Mouse (Mus musculus): ENCODE measurements at regions not wholly inside any gene's neighbourhood (a gene's known extent, or its start where the extent isn't known, plus 50 kb on each side); places are given as distances from the start of the nearest gene placed in this dataset.
"Not testable (repeated sequence)": the region's sequence is repeated elsewhere in the genome, so short reads cannot be mapped to it uniquely, and the experiment has no call there.

DNA sequence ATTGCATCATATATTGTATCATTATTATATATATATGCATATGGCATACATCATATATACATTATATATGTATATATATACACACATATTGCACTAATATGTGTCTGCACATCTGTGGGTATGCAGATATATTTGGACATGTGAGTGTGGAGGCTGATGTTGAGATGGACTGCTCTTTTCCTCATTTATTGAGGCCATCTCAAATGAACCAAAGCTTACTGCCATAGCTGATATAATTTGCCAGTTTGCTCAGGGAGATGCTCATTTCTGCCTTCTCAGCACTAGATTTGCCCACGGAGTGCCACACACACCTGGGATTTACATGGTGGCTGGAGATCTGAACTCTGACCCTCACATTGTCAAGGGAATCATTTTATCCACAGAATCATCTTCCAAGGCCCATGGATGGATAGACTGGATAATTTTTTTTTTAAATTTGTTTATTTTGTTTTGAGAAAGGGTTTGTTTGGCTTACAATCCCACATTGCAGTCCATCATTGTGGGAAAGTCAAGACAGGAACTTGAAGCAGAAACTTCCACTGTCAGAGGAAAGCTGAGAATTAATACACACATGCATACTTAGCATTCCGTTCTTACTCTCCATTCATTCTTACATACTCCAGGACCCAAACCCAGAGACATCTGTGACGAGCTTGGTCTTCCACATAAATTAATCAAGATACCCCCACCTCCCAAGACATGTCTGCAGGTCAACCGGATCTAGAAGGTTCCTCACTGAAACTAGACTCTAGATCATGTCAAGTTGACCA is 77.9 kb upstream of the Cwc22 start:
- Histone ChIP-seq H3K27me3 (ENCODE audit: control insufficient read depth, insufficient read depth, low read length) (no peaks in the 10 kb centered on the region), H3K36me3 (ENCODE audit: control insufficient read depth, insufficient read depth, low read length) (no peaks in the 10 kb centered on the region), H3K4me3 (ENCODE audit: extremely low read depth, insufficient read depth, insufficient read length) (no peak overlapping the region), H3K4me1 (ENCODE audit: control insufficient read depth, insufficient read depth, insufficient read length) (no peaks in the 10 kb centered on the region), H3K27ac (ENCODE audit: insufficient read depth, low read length) (no peak overlapping the region)
- 77% methylated on average over 4 of the region's 4 CpGs for WGBS
- DNase-seq (ENCODE audit: low read depth in 1 of 2, low spot score in 2 of 2): no peak
- TF ChIP-seq POLR2A (IDR thresholded peaks at IDR 0.05; ENCODE audit: low read depth, low read length) (no peak), CTCF (IDR thresholded peaks at IDR 0.05; ENCODE audit: extremely low read depth, insufficient read depth, insufficient read length, insufficient replicate concordance) (no peak)

DNA sequence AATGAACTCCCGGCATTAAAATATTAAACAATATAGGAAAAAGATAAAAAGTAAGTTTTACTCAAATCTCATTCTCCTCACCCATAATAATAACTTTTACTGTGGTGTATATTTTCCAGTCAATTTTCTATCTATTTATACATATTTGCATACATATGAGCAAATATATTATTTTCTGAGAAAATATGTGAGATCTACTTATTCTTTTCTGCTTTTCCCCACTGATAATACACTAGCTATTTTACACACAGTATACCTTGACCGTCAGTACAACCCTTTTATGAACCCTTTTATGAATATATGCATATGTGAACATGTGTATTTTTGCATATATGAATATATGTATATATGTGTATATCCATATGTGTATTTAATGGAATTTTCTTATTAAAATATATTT is 77.2 kb upstream of the Cwc22 start:
- Histone ChIP-seq H3K27me3 (ENCODE audit: control insufficient read depth, insufficient read depth, low read length) (no peaks in the 10 kb centered on the region), H3K4me3 (ENCODE audit: extremely low read depth, insufficient read depth, insufficient read length) (no peak overlapping the region), H3K27ac (ENCODE audit: insufficient read depth, low read length) (no peak overlapping the region), H3K4me1 (ENCODE audit: control insufficient read depth, insufficient read depth, insufficient read length) (no peaks in the 10 kb centered on the region), H3K36me3 (ENCODE audit: control insufficient read depth, insufficient read depth, low read length) (no peaks in the 10 kb centered on the region)
- no peak for DNase-seq (ENCODE audit: low read depth in 1 of 2, low spot score in 2 of 2)
- WGBS: 91% methylated on average over 2 of the region's 2 CpGs
- TF ChIP-seq CTCF (IDR thresholded peaks at IDR 0.05; ENCODE audit: extremely low read depth, insufficient read depth, insufficient read length, insufficient replicate concordance) (no peak), POLR2A (IDR thresholded peaks at IDR 0.05; ENCODE audit: low read depth, low read length) (no peak)

DNA sequence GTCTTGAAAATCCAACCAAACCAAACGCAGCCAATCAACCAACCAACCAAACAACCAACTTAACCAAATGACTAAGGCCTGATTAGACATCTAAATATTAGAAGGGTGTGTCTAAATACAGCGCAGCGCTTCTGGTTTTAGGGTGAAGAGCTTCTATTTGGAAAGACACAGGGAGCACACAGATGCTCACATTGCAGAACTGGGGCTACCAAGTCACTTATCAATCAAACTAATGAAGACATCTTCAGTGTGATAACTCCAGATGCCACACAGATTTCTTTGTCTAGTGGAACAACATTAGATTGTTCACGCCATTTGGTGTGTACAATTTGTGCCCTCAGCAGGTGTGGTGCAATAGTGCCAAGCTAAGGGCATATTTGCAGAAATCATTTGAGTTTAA is 76.6 kb upstream of the Cwc22 start:
- no peaks in the 10 kb centered on the region for H3K4me1 ChIP-seq (ENCODE audit: control insufficient read depth, insufficient read depth, insufficient read length)
- WGBS: 85% methylated on average over 4 of the region's 4 CpGs
- TF ChIP-seq CTCF (IDR thresholded peaks at IDR 0.05; ENCODE audit: extremely low read depth, insufficient read depth, insufficient read length, insufficient replicate concordance) (no peak), POLR2A (IDR thresholded peaks at IDR 0.05; ENCODE audit: low read depth, low read length) (no peak)
- H3K27ac ChIP-seq (ENCODE audit: insufficient read depth, low read length): no peak overlapping the region
- no peaks in the 10 kb centered on the region for H3K27me3 ChIP-seq (ENCODE audit: control insufficient read depth, insufficient read depth, low read length)
- no peak overlapping the region for H3K4me3 ChIP-seq (ENCODE audit: extremely low read depth, insufficient read depth, insufficient read length)
- DNase-seq (ENCODE audit: low read depth in 1 of 2, low spot score in 2 of 2): no peak
- no peaks in the 10 kb centered on the region for H3K36me3 ChIP-seq (ENCODE audit: control insufficient read depth, insufficient read depth, low read length)

DNA sequence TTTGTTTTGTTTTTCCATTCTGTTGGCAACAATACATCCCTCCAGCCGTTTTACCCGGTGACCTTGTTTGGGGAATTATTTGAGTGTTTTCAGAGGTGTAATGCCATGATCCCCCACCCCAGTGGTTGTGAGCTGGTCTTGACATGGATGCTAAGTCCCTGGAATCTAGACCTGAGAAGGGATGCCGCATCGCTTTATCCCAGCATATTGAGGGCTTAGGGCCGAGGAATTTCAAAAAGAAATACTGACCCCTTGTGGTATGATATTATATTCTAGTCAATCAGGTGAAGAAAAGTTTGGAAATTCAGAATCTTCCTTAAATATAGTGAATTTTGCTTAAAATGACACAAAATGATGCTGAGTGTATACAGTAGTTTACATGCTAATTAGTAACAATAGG is 75.7 kb upstream of the Cwc22 start:
- DNase-seq (ENCODE audit: low read depth in 1 of 2, low spot score in 2 of 2): no peak
- Histone ChIP-seq H3K4me3 (ENCODE audit: extremely low read depth, insufficient read depth, insufficient read length) (no peak overlapping the region), H3K27me3 (ENCODE audit: control insufficient read depth, insufficient read depth, low read length) (no peaks in the 10 kb centered on the region), H3K4me1 (ENCODE audit: control insufficient read depth, insufficient read depth, insufficient read length) (no peaks in the 10 kb centered on the region), H3K36me3 (ENCODE audit: control insufficient read depth, insufficient read depth, low read length) (no peaks in the 10 kb centered on the region), H3K27ac (ENCODE audit: insufficient read depth, low read length) (no peak overlapping the region)
- 46% methylated on average over 5 of the region's 5 CpGs for WGBS
- no peak for TF ChIP-seq CTCF (IDR thresholded peaks at IDR 0.05; ENCODE audit: extremely low read depth, insufficient read depth, insufficient read length, insufficient replicate concordance)
- TF ChIP-seq POLR2A (IDR thresholded peaks at IDR 0.05; ENCODE audit: low read depth, low read length): no peak

DNA sequence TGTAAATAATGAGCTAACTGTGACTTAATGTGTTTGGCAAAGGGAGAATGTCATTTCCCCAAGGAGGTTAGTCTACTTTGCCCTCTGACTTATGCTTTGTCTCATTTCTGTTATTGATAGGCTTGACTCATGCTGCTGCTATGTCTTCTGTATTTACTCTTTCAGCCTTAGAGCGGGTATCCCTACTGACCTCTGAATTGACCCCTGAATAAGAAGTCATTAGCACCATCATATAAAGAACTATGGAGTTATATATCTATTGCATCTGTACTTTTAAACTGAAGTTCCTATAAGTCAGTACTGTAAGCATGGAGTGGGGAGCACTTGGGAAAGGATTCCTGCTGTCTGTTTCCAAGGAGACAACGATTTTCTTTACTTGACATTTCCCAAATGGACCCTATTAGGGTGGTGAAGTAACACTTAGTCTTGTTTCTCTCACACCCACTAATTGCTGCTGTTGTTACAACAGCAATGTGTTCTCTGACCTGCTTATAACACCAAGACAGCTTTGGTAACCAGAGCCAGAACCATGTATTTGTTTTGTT is 75.3 kb upstream of the Cwc22 start:
- Histone ChIP-seq H3K4me1 (ENCODE audit: control insufficient read depth, insufficient read depth, insufficient read length) (no peaks in the 10 kb centered on the region), H3K27ac (ENCODE audit: insufficient read depth, low read length) (no peak overlapping the region), H3K36me3 (ENCODE audit: control insufficient read depth, insufficient read depth, low read length) (no peaks in the 10 kb centered on the region), H3K4me3 (ENCODE audit: extremely low read depth, insufficient read depth, insufficient read length) (no peak overlapping the region), H3K27me3 (ENCODE audit: control insufficient read depth, insufficient read depth, low read length) (no peaks in the 10 kb centered on the region)
- 59% methylated on average over 2 of the region's 2 CpGs for WGBS
- no peak for DNase-seq (ENCODE audit: low read depth in 1 of 2, low spot score in 2 of 2)
- TF ChIP-seq CTCF (IDR thresholded peaks at IDR 0.05; ENCODE audit: extremely low read depth, insufficient read depth, insufficient read length, insufficient replicate concordance) (no peak), POLR2A (IDR thresholded peaks at IDR 0.05; ENCODE audit: low read depth, low read length) (no peak)

DNA sequence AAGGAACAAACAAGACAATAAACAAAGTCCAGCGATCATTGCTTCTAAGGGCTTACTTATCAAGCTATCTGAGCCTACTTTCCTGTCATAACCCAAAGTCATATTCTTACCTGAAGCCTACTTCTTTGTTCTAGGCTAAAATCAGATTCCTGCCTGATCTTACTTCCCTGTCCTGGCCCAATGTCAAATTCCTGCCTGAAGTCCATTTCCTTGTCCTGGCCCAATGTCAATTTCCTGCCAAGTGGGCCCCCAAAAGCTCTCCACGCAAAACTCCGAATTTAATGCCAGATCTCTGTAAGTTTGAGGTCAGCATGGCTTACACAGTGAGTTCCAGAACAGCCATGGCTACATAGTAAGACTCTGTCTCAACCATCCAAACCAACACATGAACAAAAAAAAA is 74.3 kb upstream of the Cwc22 start:
- Histone ChIP-seq H3K27me3 (ENCODE audit: control insufficient read depth, insufficient read depth, low read length) (no peaks in the 10 kb centered on the region), H3K36me3 (ENCODE audit: control insufficient read depth, insufficient read depth, low read length) (no peaks in the 10 kb centered on the region), H3K27ac (ENCODE audit: insufficient read depth, low read length) (no peak overlapping the region), H3K4me1 (ENCODE audit: control insufficient read depth, insufficient read depth, insufficient read length) (no peaks in the 10 kb centered on the region), H3K4me3 (ENCODE audit: extremely low read depth, insufficient read depth, insufficient read length) (no peak overlapping the region)
- TF ChIP-seq POLR2A (IDR thresholded peaks at IDR 0.05; ENCODE audit: low read depth, low read length) (no peak), CTCF (IDR thresholded peaks at IDR 0.05; ENCODE audit: extremely low read depth, insufficient read depth, insufficient read length, insufficient replicate concordance) (no peak)
- 75% methylated on average over 3 of the region's 3 CpGs for WGBS
- no peak for DNase-seq (ENCODE audit: low read depth in 1 of 2, low spot score in 2 of 2)

DNA sequence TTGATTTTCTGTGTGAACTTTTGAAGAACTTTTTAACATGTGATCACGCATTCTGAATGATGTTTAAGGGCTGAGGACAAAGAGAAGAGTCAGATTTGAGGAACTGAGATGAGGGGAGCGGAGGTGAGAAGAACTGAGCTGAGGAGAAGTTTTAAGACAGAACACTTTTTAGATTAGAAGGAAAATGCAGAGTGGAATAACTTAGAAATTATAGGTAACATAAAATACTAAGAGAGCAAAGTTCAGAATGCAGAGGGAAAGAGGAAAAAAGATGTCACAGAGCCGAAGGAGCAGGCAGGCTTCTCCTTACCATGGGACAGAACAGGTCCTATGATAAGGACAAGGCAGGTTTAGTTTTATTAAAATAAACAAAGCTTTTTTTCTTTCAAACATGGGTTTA is 73.7 kb upstream of the Cwc22 start:
- WGBS: 91% methylated on average over 3 of the region's 3 CpGs
- no peak for TF ChIP-seq POLR2A (IDR thresholded peaks at IDR 0.05; ENCODE audit: low read depth, low read length)
- no peak for TF ChIP-seq CTCF (IDR thresholded peaks at IDR 0.05; ENCODE audit: extremely low read depth, insufficient read depth, insufficient read length, insufficient replicate concordance)
- H3K27ac ChIP-seq (ENCODE audit: insufficient read depth, low read length): no peak overlapping the region
- H3K36me3 ChIP-seq (ENCODE audit: control insufficient read depth, insufficient read depth, low read length): no peaks in the 10 kb centered on the region
- no peak overlapping the region for H3K4me3 ChIP-seq (ENCODE audit: extremely low read depth, insufficient read depth, insufficient read length)
- H3K27me3 ChIP-seq (ENCODE audit: control insufficient read depth, insufficient read depth, low read length): no peaks in the 10 kb centered on the region
- H3K4me1 ChIP-seq (ENCODE audit: control insufficient read depth, insufficient read depth, insufficient read length): no peaks in the 10 kb centered on the region
- no peak for DNase-seq (ENCODE audit: low read depth in 1 of 2, low spot score in 2 of 2)

DNA sequence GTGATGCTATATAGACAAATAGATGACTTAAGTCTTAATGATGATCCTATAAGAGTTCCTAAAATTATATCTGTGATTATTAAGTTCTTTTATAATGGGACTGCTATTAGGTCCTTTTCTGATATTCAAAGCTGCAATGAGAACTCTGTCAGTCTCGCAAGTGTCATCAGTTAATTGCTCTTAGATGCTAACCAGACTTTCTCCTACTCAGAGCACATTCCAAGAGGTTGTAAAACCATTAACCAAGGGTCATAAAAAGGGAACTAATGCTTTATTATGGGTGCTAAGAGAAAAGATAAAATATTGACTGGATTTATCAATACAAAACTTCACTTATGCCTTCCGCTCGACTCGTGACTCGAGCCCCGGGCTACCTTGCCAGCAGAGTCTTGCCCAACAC is 66.3 kb upstream of the Cwc22 start:
- not testable (repeated sequence) for DNase-seq (ENCODE audit: low read depth in 1 of 2, low spot score in 2 of 2); H3K4me3 ChIP-seq (ENCODE audit: extremely low read depth, insufficient read depth, insufficient read length); H3K27ac ChIP-seq (ENCODE audit: insufficient read depth, low read length); H3K4me1 ChIP-seq (ENCODE audit: control insufficient read depth, insufficient read depth, insufficient read length); H3K36me3 ChIP-seq (ENCODE audit: control insufficient read depth, insufficient read depth, low read length); H3K27me3 ChIP-seq (ENCODE audit: control insufficient read depth, insufficient read depth, low read length)
- WGBS: 92% methylated on average over 6 of the region's 6 CpGs

All from spleen, adult 2 months (tissue).